Comparison of ENCODE assay signal across 23 mouse cellular contexts in genomic region chr4:101472767-101473166, GRCm38 (mm10). TPM values are rescaled to one million over a fixed set of nuclear protein-coding genes. Genes with fewer than 3 reads are reported as not detected.
DNase-seq lines count a peak whose midpoint lies in the region; ATAC-seq and TF ChIP-seq lines count a peak whose summit lies in the region.
"Had no signal": no experiment of that assay in that cellular context is flagged by ENCODE, and none has a peak within 500 bp of the region (broad histone marks: within the 10 kb centered on the region; RNA-seq: fewer than 3 reads in every experiment).

No protein-coding gene starts in this region.

- no peak overlapping the region for H3K9ac ChIP-seq in lung, postnatal 0 days (replicated peaks; ENCODE audit: low read depth)
- H3K9ac ChIP-seq: heart, embryonic 13.5 days; hindbrain, embryonic 12.5 days had no signal

- intact Hi-C loops in gastrocnemius, adult 2 months (cut with DNase I): loop anchor here (5.0 kb wide), 2 partner anchors 175 to 195 kb away; partner anchors contain the start of gene Leprot

- no peaks in the 10 kb centered on the region for H3K9me3 ChIP-seq in lung, postnatal 0 days (ENCODE audit: low read length)
- H3K9me3 ChIP-seq: embryonic facial prominence, embryonic 10.5 days; forebrain, embryonic 10.5 days; hindbrain, embryonic 12.5 days had no signal

- 0 out of 2 replicates have a peak overlapping the region, but pooled peaks have one; percentile 3 for H3K27ac ChIP-seq in gastrocnemius, adult 2 months
- no peak overlapping the region for H3K27ac ChIP-seq in lung, postnatal 0 days (ENCODE audit: low read length)
- H3K27ac ChIP-seq: embryonic facial prominence, embryonic 10.5 days; forebrain, embryonic 10.5 days; heart, embryonic 13.5 days; hindbrain, embryonic 12.5 days had no signal

- no peaks in the 10 kb centered on the region for H3K4me1 ChIP-seq in lung, postnatal 0 days (ENCODE audit: insufficient read depth, low read depth, low read length)
- H3K4me1 ChIP-seq: embryonic facial prominence, embryonic 10.5 days; forebrain, embryonic 10.5 days; heart, embryonic 13.5 days; hindbrain, embryonic 12.5 days had no signal

- H3K27me3 ChIP-seq in lung, postnatal 0 days (replicated peaks; ENCODE audit: insufficient read depth, low read length): no peaks in the 10 kb centered on the region
- H3K27me3 ChIP-seq: CH12.LX; heart, embryonic 13.5 days; hindbrain, embryonic 12.5 days had no signal

- H3K36me3 ChIP-seq in lung, postnatal 0 days (ENCODE audit: insufficient read depth, low read length): no peaks in the 10 kb centered on the region
- H3K36me3 ChIP-seq: embryonic facial prominence, embryonic 10.5 days; forebrain, embryonic 10.5 days; hindbrain, embryonic 12.5 days had no signal

- no peak for TF ChIP-seq EP300 in lung, postnatal 0 days (IDR thresholded peaks at IDR 0.05)

- no peak overlapping the region for H3K4me3 ChIP-seq in gastrocnemius, adult 2 months
- no peak overlapping the region for H3K4me3 ChIP-seq in lung, postnatal 0 days (ENCODE audit: low read depth, low read length)
- H3K4me3 ChIP-seq: embryonic facial prominence, embryonic 10.5 days; forebrain, embryonic 10.5 days; heart, embryonic 13.5 days; hindbrain, embryonic 12.5 days had no signal

- DNase-seq in gastrocnemius, adult 2 months: peak; percentile 28
- no peak for DNase-seq in gastrocnemius, adult 8-10 months (ENCODE audit: low spot score in 2 of 2)
- DNase-seq in lung, postnatal 10 days: peak; percentile 20
- DNase-seq in lung, postnatal 0 days (ENCODE audit: low spot score): no peak
- DNase-seq in NIH3T3 (ENCODE audit: low read depth): peak; percentile 75
- DNase-seq in fibroblast of lung, adult 2 months (ENCODE audit: low read depth): peak; percentile 27
- DNase-seq in kidney, postnatal 36 days: no peak
- no peak for DNase-seq in kidney, postnatal 25 days
- DNase-seq: adrenal gland, postnatal 10 days; cerebellum, adult 18-20 months; cerebellum, adult 9-11 months; cerebellum, postnatal 36 days; gastrocnemius, postnatal 25 days; heart, postnatal 4 days had no signal

- no peak for ATAC-seq in lung, postnatal 0 days
- ATAC-seq: forebrain, embryonic 14.5 days; hindbrain, embryonic 16.5 days; inflammation-experienced regulatory T-cells, adult 6 months; intestine, postnatal 0 days had no signal

- no peak overlapping the region for H3K4me2 ChIP-seq in lung, postnatal 0 days (replicated peaks; ENCODE audit: low read depth, low read length)
- H3K4me2 ChIP-seq: heart, embryonic 13.5 days; hindbrain, embryonic 12.5 days had no signal

- 69% methylated on average over 3 of the region's 3 CpGs for WGBS in lung, postnatal 0 days

- TF ChIP-seq CTCF in gastrocnemius, adult 2 months (IDR thresholded peaks at IDR 0.05): no peak
- no peak for TF ChIP-seq CTCF in lung, postnatal 0 days (IDR thresholded peaks at IDR 0.05)

RNA-seq across cellular contexts. Expression of gene Dnajc6, which starts 23.7 kb away (rescaled TPM):
- under 1 TPM; 0.08 to 0.28 TPM for total RNA-seq in gastrocnemius, adult 2 months (2021)
- under 1 TPM; 0.07 to 0.29 (median 0.18) TPM for total RNA-seq in gastrocnemius, adult 8-10 months (2022)
- 0.14 and 0.26 TPM in 2 replicates for polyA plus RNA-seq in lung, postnatal 0 days (2015; fragmentation: Nextera tagmentation; extraction: Ambion mirVana)
- total RNA-seq: CH12.LX had no signal

RNA-seq across cellular contexts. Expression of gene Ak4, which starts 53.7 kb away (rescaled TPM):
- 1 to 10 TPM in 1 of 2 experiments, under 1 TPM in 1; 0.61 to 7.8 TPM for total RNA-seq in gastrocnemius, adult 2 months (2021)
- total RNA-seq in gastrocnemius, adult 8-10 months (2022): 10 to 100 TPM in 1 of 4 experiments, 1 to 10 TPM in 3; 2.4 to 10.6 (median 4.7) TPM
- 4.8 and 5.3 TPM in 2 replicates for polyA plus RNA-seq in lung, postnatal 0 days (2015; fragmentation: Nextera tagmentation; extraction: Ambion mirVana)

Comparison
In these comparisons a context has a peak if more than half of its experiments do, and no peak if none do; other contexts are left out.
1. DNase-seq: peak in gastrocnemius, adult 2 months (single experiment), lung, postnatal 10 days (single experiment), NIH3T3 (single experiment) and fibroblast of lung, adult 2 months (single experiment); none in gastrocnemius, adult 8-10 months (0 of 2), lung, postnatal 0 days (single experiment), kidney, postnatal 36 days (0 of 2) and kidney, postnatal 25 days (0 of 2).